Comparison of ENCODE assay signal across 27 mouse cellular contexts in the genomic region with DNA sequence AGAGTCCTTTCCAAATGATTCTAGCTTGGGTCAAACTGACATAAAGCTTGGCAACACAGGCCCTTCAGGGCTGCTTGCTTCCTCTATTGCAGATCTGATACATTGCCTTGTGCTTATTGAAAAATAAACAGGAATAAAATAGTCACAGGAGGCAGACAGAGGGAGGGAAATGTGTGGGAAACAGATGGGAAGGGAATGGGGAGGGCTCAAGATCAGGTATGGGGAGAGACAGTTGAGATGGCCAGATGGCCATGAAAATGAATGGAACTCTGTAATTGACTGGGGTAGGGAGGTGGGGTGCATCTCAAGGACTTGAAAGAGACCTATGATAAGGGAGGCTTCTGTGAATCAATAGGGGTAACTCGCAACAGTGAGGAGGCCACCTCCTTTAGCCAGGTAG.
DNase-seq lines count a peak whose midpoint lies in the region; TF ChIP-seq lines count a peak whose summit lies in the region.
"Had no signal": no experiment of that assay in that cellular context is flagged by ENCODE, and none has a peak within 500 bp of the region (broad histone marks: within the 10 kb centered on the region; RNA-seq: fewer than 3 reads in every experiment).

No protein-coding gene starts in this region.

- H3K27ac ChIP-seq in cerebellum, adult 2 months (ENCODE audit: insufficient read depth, low read length), result 0 out of 2 replicates have a peak overlapping the region, but pooled peaks have one; percentile 61
- H3K27ac ChIP-seq: embryonic facial prominence, embryonic 12.5 days; embryonic facial prominence, embryonic 15.5 days; forebrain, embryonic 12.5 days; forebrain, embryonic 15.5 days; heart, embryonic 10.5 days; heart, embryonic 13.5 days; hindbrain, embryonic 14.5 days; hindbrain, postnatal 0 days had no signal

- no peaks in the 10 kb centered on the region for H3K27me3 ChIP-seq in cerebellum, adult 2 months (ENCODE audit: control insufficient read depth, insufficient read depth, low read length)
- H3K27me3 ChIP-seq: CH12.LX; embryonic facial prominence, embryonic 12.5 days; embryonic facial prominence, embryonic 15.5 days; forebrain, embryonic 12.5 days; forebrain, embryonic 15.5 days; heart, embryonic 13.5 days had no signal

- TF ChIP-seq CTCF in cerebellum, adult 2 months (IDR thresholded peaks at IDR 0.05; ENCODE audit: borderline replicate concordance, insufficient read depth, low read depth, low read length), result no peak

- WGBS in cerebellum, adult 2 months, result 83% methylated on average over 1 of the region's 1 CpGs

- no peak for TF ChIP-seq POLR2A in cerebellum, adult 2 months (IDR thresholded peaks at IDR 0.05; ENCODE audit: borderline replicate concordance, insufficient read depth, low read length)

- H3K4me1 ChIP-seq in cerebellum, adult 2 months (ENCODE audit: control insufficient read depth, insufficient read depth, low read length), result peaks cover 5% of the 10 kb centered on the region; the same call in 1 of the 2 replicates
- H3K4me1 ChIP-seq: embryonic facial prominence, embryonic 12.5 days; embryonic facial prominence, embryonic 15.5 days; forebrain, embryonic 12.5 days; forebrain, embryonic 15.5 days; heart, embryonic 10.5 days; heart, embryonic 13.5 days had no signal

- DNase-seq in cerebellum, adult 11 months, result peak; percentile 42
- no peak for DNase-seq in cerebellum, postnatal 10 days
- DNase-seq in brain, adult 2 months (ENCODE audit: low read depth, low spot score), result peak; percentile 87
- peak; percentile 43 to 77 for DNase-seq in cerebellum, adult 2 months
- DNase-seq in cerebellum, adult 9-11 months, result peak; percentile 74
- DNase-seq in adrenal gland, adult 8-10 months, result no peak
- no peak for DNase-seq in thymus, postnatal 36 days
- no peak for DNase-seq in right cerebral cortex, postnatal 10 days (ENCODE audit: low spot score in 2 of 2)
- DNase-seq: adrenal gland, adult 2 months; adrenal gland, postnatal 25 days; B cell, adult 2 months; gastrocnemius, postnatal 25 days; heart, adult 18-20 months; heart, postnatal 14 days; heart, postnatal 4 days; kidney, adult 18-20 months; kidney, adult 9 months had no signal

- no peak overlapping the region for H3K4me3 ChIP-seq in cerebellum, adult 2 months (replicated peaks; ENCODE audit: insufficient read depth, low read depth, low read length)
- H3K4me3 ChIP-seq: embryonic facial prominence, embryonic 12.5 days; embryonic facial prominence, embryonic 15.5 days; erythroblast, embryonic 14.5 days; forebrain, embryonic 12.5 days; forebrain, embryonic 15.5 days; heart, embryonic 10.5 days; heart, embryonic 13.5 days had no signal

Comparison
In these comparisons a context has a peak if more than half of its experiments do, and no peak if none do; other contexts are left out.
1. DNase-seq: peak in cerebellum, adult 11 months (single experiment), brain, adult 2 months (single experiment), cerebellum, adult 2 months (2 of 2) and cerebellum, adult 9-11 months (single experiment); none in cerebellum, postnatal 10 days (0 of 2), adrenal gland, adult 8-10 months (single experiment), thymus, postnatal 36 days (0 of 2) and right cerebral cortex, postnatal 10 days (0 of 2).